Mouse (Mus musculus) forebrain, embryonic 11.5 days (tissue): ENCODE measurements around the gene Hmgb2. TPM values are rescaled to one million over a fixed set of nuclear protein-coding genes. Genes with fewer than 3 reads are reported as not detected.

ENCODE experiments used
- ATAC-seq: fragments of 200-750 bp; cut with Nextera tagmentation; replicated peaks from 2 replicates; pipeline ENCODE4 v1.8.0; 2017; ENCODE audit warnings: moderate TSS enrichment; ENCODE audit not compliant: low FRiP score
- DNase-seq: peaks from one replicate; pipeline ENCODE4 v3.0.0-alpha.2; 2017; ENCODE audit warnings: low spot score
- H3K27ac ChIP-seq: fragments of 300-500 bp; sonication (generic); 2 replicates; pipeline ENCODE4 v1.5.1; 2014; ENCODE audit warnings: low read depth, low read length
- H3K27me3 ChIP-seq: fragments of 300-500 bp; sonication (generic); 2 replicates; pipeline ENCODE4 v1.6.1; 2014; ENCODE audit warnings: mild to moderate bottlenecking, low read length, mixed read lengths; ENCODE audit not compliant: control insufficient read depth, insufficient read depth
- H3K36me3 ChIP-seq: fragments of 300-500 bp; sonication (generic); 2 replicates; pipeline ENCODE4 v1.6.1; 2014; ENCODE audit warnings: mild to moderate bottlenecking, low read length, moderate library complexity, mixed read lengths; ENCODE audit not compliant: control insufficient read depth, insufficient read depth
- H3K4me1 ChIP-seq: fragments of 300-500 bp; sonication (generic); replicated peaks from 2 replicates; pipeline ENCODE4 v1.6.1; 2014; ENCODE audit warnings: low read length, mixed read lengths; ENCODE audit not compliant: control insufficient read depth, insufficient read depth
- H3K4me2 ChIP-seq: fragments of 300-500 bp; sonication (generic); 2 replicates; pipeline ENCODE4 v1.6.1; 2014; ENCODE audit warnings: low read depth, mild to moderate bottlenecking, low read length, moderate library complexity, mixed read lengths; ENCODE audit not compliant: severe bottlenecking
- H3K4me3 ChIP-seq: fragments of 300-500 bp; sonication (generic); 2 replicates; pipeline ENCODE4 v1.5.1; 2014; ENCODE audit warnings: low read depth, low read length
- H3K9ac ChIP-seq: fragments of 300-500 bp; sonication (generic); 2 replicates; pipeline ENCODE4 v1.6.1; 2014; ENCODE audit warnings: low read length
- H3K9me3 ChIP-seq: fragments of 300-500 bp; sonication (generic); 2 replicates; pipeline ENCODE4 v1.6.1; 2016; ENCODE audit warnings: low read length, mixed read lengths; ENCODE audit not compliant: control insufficient read depth
- WGBS: fragments of 180-500 bp; shearing (Covaris S2); extraction: QIAGEN DNeasy Blood & Tissue Kit; methylation state at CpG from one replicate; pipeline ENCODE4 v1.1.7; 2014; 5-methylcytosine and 5-hydroxymethylcytosine counted together
- polyA plus RNA-seq: library from polyadenylated mRNA; unstranded; fragments of >200 nt; fragmentation: Nextera tagmentation; extraction: Ambion mirVana; gene quantifications from 2 replicates; pipeline ENCODE4 v1.2.1, GENCODE M21; 2014

The Hmgb2 gene
- 626 and 749 TPM in 2 replicates for polyA plus RNA-seq

DNA sequence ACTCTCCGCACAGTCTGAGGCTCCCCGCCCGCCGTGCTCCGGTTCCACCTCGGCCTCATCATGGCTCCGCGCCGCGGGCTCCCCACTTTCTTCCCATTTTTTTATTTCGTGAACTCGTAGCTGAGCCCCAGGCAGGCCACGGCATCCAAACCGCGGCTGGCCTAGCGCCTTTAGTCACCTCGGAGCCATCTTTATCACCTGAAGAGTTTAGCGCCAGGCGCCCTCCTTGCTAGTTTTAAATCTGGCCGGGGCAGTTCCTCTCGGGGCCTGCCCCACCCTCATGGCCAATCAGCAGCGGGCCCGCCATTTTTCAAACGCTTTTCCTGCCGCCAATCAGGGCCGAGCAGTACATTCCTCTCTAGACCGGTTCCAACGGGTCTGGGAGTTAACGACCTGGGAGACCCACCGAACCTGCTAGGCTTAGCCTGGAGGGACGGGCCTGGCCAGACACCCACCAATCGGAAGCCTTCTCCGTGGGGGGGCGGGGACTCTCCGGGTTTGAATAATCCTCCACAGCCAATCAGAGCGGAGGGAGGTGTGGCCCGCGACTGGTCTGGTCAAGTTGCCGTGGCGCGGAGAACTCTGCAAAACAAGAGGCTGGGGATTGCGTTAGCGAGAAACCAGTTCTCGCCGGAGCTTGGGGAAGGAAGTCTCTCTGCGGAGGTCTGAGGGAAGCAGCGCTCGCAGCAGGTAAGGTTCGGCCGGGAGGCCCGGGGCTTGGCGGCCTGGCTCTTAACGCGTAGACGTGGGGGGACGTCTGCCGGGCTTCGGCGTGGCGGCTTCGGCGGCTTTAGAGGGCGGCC lies at the start of gene Hmgb2:
Gene Hmgb2 (plus strand): TSS at position 592 of the 803 bp plus-strand sequence.
- H3K4me1 ChIP-seq, result peaks cover 3% of the 10 kb centered on the region; the same call in 1 of the 2 replicates
- peak within 1 kb of the TSS; percentile 100 for H3K9ac ChIP-seq
- peak within 1 kb of the TSS; percentile 98 for H3K4me3 ChIP-seq
- ATAC-seq (peak; percentile 100), DNase-seq (peak; percentile 100)
- H3K27ac ChIP-seq, result peak within 1 kb of the TSS; percentile 100
- peaks cover 5% of the 10 kb centered on the region; the same call in 1 of the 2 replicates for H3K36me3 ChIP-seq
- peak within 1 kb of the TSS; percentile 84 for H3K4me2 ChIP-seq
- H3K27me3 ChIP-seq, result no peaks in the 10 kb centered on the region
- no peaks in the 10 kb centered on the region for H3K9me3 ChIP-seq
- 0% methylated on average over 63 of the region's 63 CpGs for WGBS

DNA sequence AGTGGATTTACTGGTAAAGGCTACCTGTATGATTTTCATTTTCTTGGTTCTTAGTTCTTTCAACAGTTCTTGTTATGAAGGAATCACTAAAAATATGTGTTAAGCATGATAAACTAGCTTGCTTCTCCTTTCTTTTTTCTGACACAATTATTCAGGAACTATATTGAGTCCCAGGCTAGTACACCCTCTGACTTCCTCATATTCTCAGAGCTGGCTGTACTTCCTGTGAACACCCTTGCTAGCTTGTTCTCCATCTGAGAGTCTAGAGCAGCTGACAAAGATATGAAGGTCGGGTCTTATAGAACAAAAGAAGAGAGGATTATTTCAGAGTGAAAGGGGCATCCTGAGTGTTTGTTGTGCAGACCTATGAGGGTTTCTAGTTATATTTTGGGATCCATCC lies 48.9 kb upstream of the Hmgb2 start:
- H3K4me1 ChIP-seq, result no peaks in the 10 kb centered on the region
- no peak overlapping the region for H3K9ac ChIP-seq
- no peak overlapping the region for H3K4me2 ChIP-seq
- no peaks in the 10 kb centered on the region for H3K9me3 ChIP-seq
- 50% methylated on average over 1 of the region's 1 CpGs for WGBS
- ATAC-seq (no peak), DNase-seq (no peak)
- H3K27me3 ChIP-seq, result no peaks in the 10 kb centered on the region
- no peak overlapping the region for H3K27ac ChIP-seq
- H3K36me3 ChIP-seq, result no peaks in the 10 kb centered on the region
- H3K4me3 ChIP-seq, result no peak overlapping the region

DNA sequence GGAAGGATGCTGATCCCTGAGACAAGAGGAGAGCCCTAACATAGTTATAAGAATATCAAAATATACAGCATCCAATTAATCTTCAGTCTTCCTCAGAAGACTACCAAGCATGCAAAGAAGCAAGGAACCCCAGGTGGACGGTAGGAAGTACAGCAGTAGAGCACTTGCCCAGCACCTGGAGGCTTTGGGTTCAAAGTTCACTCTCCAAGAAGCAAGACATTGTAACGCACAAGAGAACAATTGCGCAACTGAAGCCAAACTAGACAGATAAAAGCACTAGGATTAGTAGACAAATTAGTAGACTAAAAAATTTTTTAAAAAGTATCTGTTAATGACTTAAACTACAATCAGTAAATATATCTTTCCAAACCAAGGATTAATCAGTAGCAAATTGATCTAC lies 48.0 kb upstream of the Hmgb2 start:
- H3K27ac ChIP-seq, result no peak overlapping the region
- no peak for DNase-seq
- H3K36me3 ChIP-seq, result no peaks in the 10 kb centered on the region
- H3K4me3 ChIP-seq, result no peak overlapping the region
- H3K4me2 ChIP-seq, result no peak overlapping the region
- WGBS, result 90% methylated on average over 3 of the region's 3 CpGs
- ATAC-seq, result no peak
- H3K27me3 ChIP-seq, result no peaks in the 10 kb centered on the region
- no peaks in the 10 kb centered on the region for H3K4me1 ChIP-seq
- no peak overlapping the region for H3K9ac ChIP-seq
- H3K9me3 ChIP-seq, result no peaks in the 10 kb centered on the region

GRCm38 (mm10) chr8:57468624-57469023 lies 43.1 kb upstream of the Hmgb2 start:
- Histone ChIP-seq H3K9ac (no peak overlapping the region), H3K36me3 (no peaks in the 10 kb centered on the region), H3K27me3 (no peaks in the 10 kb centered on the region), H3K4me2 (no peak overlapping the region), H3K9me3 (no peaks in the 10 kb centered on the region), H3K4me1 (no peaks in the 10 kb centered on the region), H3K27ac (no peak overlapping the region), H3K4me3 (no peak overlapping the region)
- DNase-seq (no peak), ATAC-seq (no peak)
- 75% methylated on average over 5 of the region's 5 CpGs for WGBS

DNA sequence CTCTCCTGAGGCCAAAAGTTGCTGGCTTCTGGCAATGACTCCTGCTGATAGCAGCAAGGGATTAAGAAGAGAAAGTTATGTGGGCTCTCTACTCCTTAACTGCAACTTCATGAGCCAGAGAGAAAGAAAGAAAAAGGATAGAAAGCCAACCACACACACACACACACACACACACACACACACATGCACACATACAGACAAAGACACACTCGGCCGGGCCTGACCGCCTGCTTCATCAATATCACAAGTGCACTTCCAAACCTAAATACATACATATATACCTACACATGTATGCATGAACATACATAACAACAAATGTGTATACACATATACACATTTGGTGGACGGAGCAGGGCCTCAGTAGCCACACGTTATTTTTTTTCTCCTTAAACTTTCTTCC lies 40.8 kb upstream of the Hmgb2 start:
- Histone ChIP-seq H3K4me3 (no peak overlapping the region), H3K4me1 (no peaks in the 10 kb centered on the region), H3K27ac (no peak overlapping the region), H3K9me3 (no peaks in the 10 kb centered on the region), H3K4me2 (no peak overlapping the region), H3K9ac (no peak overlapping the region), H3K36me3 (no peaks in the 10 kb centered on the region), H3K27me3 (no peaks in the 10 kb centered on the region)
- WGBS, result 98% methylated on average over 5 of the region's 5 CpGs
- DNase-seq, result no peak
- no peak for ATAC-seq

GRCm38 (mm10) chr8:57473751-57474150 lies 38.0 kb upstream of the Hmgb2 start:
- Histone ChIP-seq H3K27me3 (no peaks in the 10 kb centered on the region), H3K9ac (no peak overlapping the region), H3K36me3 (no peaks in the 10 kb centered on the region), H3K27ac (no peak overlapping the region), H3K4me2 (no peak overlapping the region), H3K4me3 (no peak overlapping the region), H3K4me1 (no peaks in the 10 kb centered on the region), H3K9me3 (no peaks in the 10 kb centered on the region)
- DNase-seq, result no peak
- 90% methylated on average over 6 of the region's 6 CpGs for WGBS
- no peak for ATAC-seq

- ATAC-seq, result no peak
- Histone ChIP-seq H3K27ac (no peak overlapping the region), H3K9ac (no peak overlapping the region), H3K9me3 (no peaks in the 10 kb centered on the region), H3K36me3 (peaks cover 4% of the 10 kb centered on the region), H3K4me3 (no peak overlapping the region), H3K4me1 (no peaks in the 10 kb centered on the region), H3K27me3 (no peaks in the 10 kb centered on the region), H3K4me2 (no peak overlapping the region)
- no peak for DNase-seq
- WGBS, result 82% methylated on average over 3 of the region's 3 CpGs
Observed at GRCm38 (mm10) chr8:57478406-57478805, 33.3 kb upstream of the Hmgb2 start.

- Histone ChIP-seq H3K4me1 (no peaks in the 10 kb centered on the region), H3K4me3 (no peak overlapping the region), H3K9me3 (no peaks in the 10 kb centered on the region), H3K36me3 (peaks cover 4% of the 10 kb centered on the region), H3K4me2 (no peak overlapping the region), H3K9ac (no peak overlapping the region), H3K27me3 (no peaks in the 10 kb centered on the region), H3K27ac (no peak overlapping the region)
- DNase-seq (no peak), ATAC-seq (no peak)
- WGBS, result 95% methylated on average over 8 of the region's 8 CpGs
Observed at GRCm38 (mm10) chr8:57479700-57480099, 32.0 kb upstream of the Hmgb2 start.

GRCm38 (mm10) chr8:57480606-57481005 lies 31.1 kb upstream of the Hmgb2 start:
- DNase-seq, result no peak
- no peak for ATAC-seq
- no peak overlapping the region for H3K4me3 ChIP-seq
- no peak overlapping the region for H3K4me2 ChIP-seq
- H3K9me3 ChIP-seq, result no peaks in the 10 kb centered on the region
- peaks cover 4% of the 10 kb centered on the region for H3K36me3 ChIP-seq
- 80% methylated on average over 4 of the region's 4 CpGs for WGBS
- H3K27me3 ChIP-seq, result no peaks in the 10 kb centered on the region
- H3K4me1 ChIP-seq, result no peaks in the 10 kb centered on the region
- H3K27ac ChIP-seq, result no peak overlapping the region
- no peak overlapping the region for H3K9ac ChIP-seq
